Mouse (Mus musculus) neural tube, embryonic 11.5 days (tissue): Measurements from ENCODE around the gene Rgmb. TPM values are rescaled to one million over a fixed set of nuclear protein-coding genes. Genes with fewer than 3 reads are reported as not detected.

ENCODE experiments used
- ATAC-seq: fragments of 200-750 bp; cut with Nextera tagmentation; 2 replicates; pipeline ENCODE4 v1.8.0; 2017; ENCODE audit warnings: moderate number of reproducible peaks, mild to moderate bottlenecking, moderate TSS enrichment, moderate library complexity; ENCODE audit not compliant: insufficient read depth, low FRiP score, low TSS enrichment
- DNase-seq: peaks from one replicate; pipeline ENCODE4 v3.0.0-alpha.2; 2015; ENCODE audit warnings: low spot score
- H3K27ac ChIP-seq: fragments of 300-500 bp; sonication (generic); 2 replicates; pipeline ENCODE4 v1.5.1; 2014; ENCODE audit warnings: low read depth, mild to moderate bottlenecking, low read length
- H3K27me3 ChIP-seq: fragments of 300-500 bp; sonication (generic); 2 replicates; pipeline ENCODE4 v1.6.1; 2014; ENCODE audit warnings: mild to moderate bottlenecking, low read length, mixed read lengths; ENCODE audit not compliant: control insufficient read depth, insufficient read depth
- H3K36me3 ChIP-seq: fragments of 300-500 bp; sonication (generic); 2 replicates; pipeline ENCODE4 v1.6.1; 2014; ENCODE audit warnings: mild to moderate bottlenecking, low read length, moderate library complexity, mixed read lengths; ENCODE audit not compliant: control insufficient read depth, insufficient read depth
- H3K4me1 ChIP-seq: fragments of 300-500 bp; sonication (generic); 2 replicates; pipeline ENCODE4 v1.6.1; 2014; ENCODE audit warnings: low read length, mixed read lengths; ENCODE audit not compliant: control insufficient read depth, insufficient read depth
- H3K4me2 ChIP-seq: fragments of 300-500 bp; sonication (generic); 2 replicates; pipeline ENCODE4 v1.6.1; 2014; ENCODE audit warnings: low read depth, mild to moderate bottlenecking, moderate library complexity
- H3K4me3 ChIP-seq: fragments of 300-500 bp; sonication (generic); 2 replicates; pipeline ENCODE4 v1.5.1; 2014; ENCODE audit warnings: low read depth, low read length
- H3K9ac ChIP-seq: fragments of 300-500 bp; sonication (generic); 2 replicates; pipeline ENCODE4 v1.6.1; 2014; ENCODE audit warnings: mild to moderate bottlenecking, low read length
- H3K9me3 ChIP-seq: fragments of 300-500 bp; sonication (generic); 2 replicates; pipeline ENCODE4 v1.6.1; 2016; ENCODE audit warnings: low read length; ENCODE audit not compliant: control insufficient read depth
- WGBS: fragments of 180-500 bp; shearing (Covaris S2); extraction: QIAGEN DNeasy Blood & Tissue Kit; methylation state at CpG from one replicate; pipeline ENCODE4 v1.1.7; 2014; 5-methylcytosine and 5-hydroxymethylcytosine counted together
- polyA plus RNA-seq: library from polyadenylated mRNA; unstranded; fragments of >200 nt; fragmentation: Nextera tagmentation; extraction: Ambion mirVana; gene quantifications from 2 replicates; pipeline ENCODE4 v1.2.1, GENCODE M21; 2014

Gene Rgmb
- polyA plus RNA-seq, 1 experiment from 2014 or later = 110 TPM

DNA sequence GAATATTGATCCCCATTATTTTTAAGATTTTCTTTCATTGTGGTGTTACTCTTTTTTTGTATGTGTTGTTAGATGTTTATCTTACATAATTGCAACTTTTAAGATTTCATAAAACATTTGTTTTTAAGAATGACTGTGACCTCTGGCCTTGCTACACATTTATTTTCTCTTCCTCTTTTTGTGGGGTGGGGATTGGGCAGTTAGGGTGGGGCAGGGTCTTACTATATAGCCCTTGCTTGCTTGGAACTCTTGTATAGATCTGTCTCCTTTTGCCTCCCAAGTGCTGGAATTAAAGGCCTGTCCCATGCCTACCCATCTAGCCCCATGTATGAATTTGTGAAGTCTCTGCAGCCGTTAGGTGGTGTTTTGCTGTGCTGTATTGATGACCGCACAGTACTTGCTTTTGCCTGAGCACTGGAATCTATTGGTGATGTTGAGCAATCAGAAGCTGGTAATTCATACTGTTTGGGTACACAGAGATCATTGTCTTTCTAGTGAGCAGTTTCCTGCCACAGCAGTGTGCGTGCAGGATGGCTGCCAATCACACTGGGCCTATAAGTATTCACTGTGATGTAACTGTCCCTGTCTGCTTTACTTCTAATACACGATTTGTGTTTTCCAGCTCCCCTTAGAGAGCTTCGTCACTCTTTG, 56.1 kb downstream of the Rgmb start:
- ATAC-seq (no peak), DNase-seq (no peak)
- Histone ChIP-seq H3K27ac (no peak overlapping the region), H3K4me1 (no peaks in the 10 kb centered on the region), H3K4me2 (no peak overlapping the region), H3K36me3 (peaks cover 2% of the 10 kb centered on the region; the same call in 1 of the 2 replicates), H3K9ac (no peak overlapping the region), H3K4me3 (no peak overlapping the region), H3K9me3 (no peaks in the 10 kb centered on the region), H3K27me3 (no peaks in the 10 kb centered on the region)
- 88% methylated on average over 5 of the region's 5 CpGs for WGBS

DNA sequence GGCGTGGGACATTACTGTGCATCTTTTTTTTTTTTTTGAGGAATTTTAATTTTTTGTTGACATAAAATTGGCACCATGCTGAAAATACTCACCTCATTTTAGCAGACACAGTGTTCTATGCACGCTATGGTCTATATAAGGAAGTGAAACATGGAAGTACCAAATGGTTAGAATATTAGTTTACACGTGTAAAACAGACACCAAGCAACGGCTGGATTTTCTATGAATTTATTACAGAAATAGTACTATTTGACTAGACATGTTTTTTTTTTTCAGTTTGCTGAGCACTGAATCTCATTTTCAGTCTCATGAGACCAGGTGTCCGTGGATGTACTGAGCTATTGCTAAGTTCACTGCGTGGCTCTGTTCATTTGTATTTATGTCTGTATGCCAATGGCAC, 56.9 kb downstream of the Rgmb start:
- peaks cover 2% of the 10 kb centered on the region; the same call in 1 of the 2 replicates for H3K36me3 ChIP-seq
- no peak for ATAC-seq
- no peak overlapping the region for H3K9ac ChIP-seq
- H3K4me1 ChIP-seq = no peaks in the 10 kb centered on the region
- no peak overlapping the region for H3K4me3 ChIP-seq
- H3K27ac ChIP-seq = no peak overlapping the region
- 85% methylated on average over 6 of the region's 6 CpGs for WGBS
- H3K27me3 ChIP-seq = no peaks in the 10 kb centered on the region
- no peaks in the 10 kb centered on the region for H3K9me3 ChIP-seq
- DNase-seq = no peak
- H3K4me2 ChIP-seq = no peak overlapping the region

GRCm38 (mm10) chr17:15769081-15769724, 61.6 kb downstream of the Rgmb start:
- Histone ChIP-seq H3K9ac (no peak overlapping the region), H3K4me2 (no peak overlapping the region), H3K4me1 (no peaks in the 10 kb centered on the region), H3K9me3 (no peaks in the 10 kb centered on the region), H3K27ac (no peak overlapping the region), H3K36me3 (peaks cover 11% of the 10 kb centered on the region), H3K27me3 (no peaks in the 10 kb centered on the region), H3K4me3 (no peak overlapping the region)
- ATAC-seq (no peak), DNase-seq (no peak)
- WGBS = 91% methylated on average over 7 of the region's 7 CpGs

DNA sequence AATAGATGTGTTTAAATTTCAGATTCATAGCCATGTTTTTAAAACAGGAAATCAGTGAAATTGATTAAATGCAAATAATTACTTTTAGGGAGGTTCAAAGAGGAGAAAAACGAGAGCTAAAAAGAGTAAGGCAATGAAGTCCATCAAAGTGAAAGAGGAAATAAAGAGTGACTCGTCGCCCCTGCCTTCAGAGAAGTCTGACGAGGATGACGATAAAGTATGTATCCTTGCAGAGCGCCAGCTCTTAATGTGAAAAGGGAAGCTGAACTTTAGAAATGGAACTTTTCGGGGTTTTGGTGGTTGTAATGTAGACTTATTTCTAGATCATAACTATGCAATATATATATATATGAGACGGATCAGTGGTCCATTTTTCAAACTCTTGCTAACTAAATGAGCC, 69.6 kb downstream of the Rgmb start:
- Histone ChIP-seq H3K4me2 (no peak overlapping the region), H3K27me3 (no peaks in the 10 kb centered on the region), H3K9me3 (no peaks in the 10 kb centered on the region), H3K9ac (no peak overlapping the region), H3K4me1 (no peaks in the 10 kb centered on the region), H3K4me3 (no peak overlapping the region), H3K36me3 (peaks cover 12% of the 10 kb centered on the region), H3K27ac (no peak overlapping the region)
- DNase-seq (no peak), ATAC-seq (no peak)
- 94% methylated on average over 8 of the region's 8 CpGs for WGBS

Other genes with a start within 250 kb of the Rgmb start
- 38.8 and 39.7 TPM in 2 replicates for gene Chd1, start 126.1 kb downstream of the Rgmb start, polyA plus RNA-seq